Mouse (Mus musculus): ENCODE data around the gene Cdk5r1. TPM values are rescaled to one million over a fixed set of nuclear protein-coding genes. Genes with fewer than 3 reads are reported as not detected.
A peak's percentile ranks its signal among the peaks of the same experiment; 100 is the strongest.

Cdk5r1 gene
- polyA plus RNA-seq, 1 experiment from 2014 or later = 0.55 TPM

- no peaks in the 10 kb centered on the region for H3K27me3 ChIP-seq (ENCODE audit: control insufficient read depth, insufficient read depth, low read length)
- no peak overlapping the region for H3K9ac ChIP-seq (ENCODE audit: low read length)
- H3K27ac ChIP-seq (ENCODE audit: low read length) = peak overlapping the region; percentile 21; the same call in 1 of the 2 replicates
- no peaks in the 10 kb centered on the region for H3K9me3 ChIP-seq (replicated peaks; ENCODE audit: control insufficient read depth, low read length)
- 82% methylated on average over 6 of the region's 6 CpGs for WGBS
- H3K36me3 ChIP-seq (ENCODE audit: control insufficient read depth, insufficient read depth) = no peaks in the 10 kb centered on the region
- peaks cover 11% of the 10 kb centered on the region for H3K4me1 ChIP-seq (ENCODE audit: control insufficient read depth, insufficient read depth, low read length)
- no peak overlapping the region for H3K4me3 ChIP-seq (ENCODE audit: low read length)
- ATAC-seq (replicated peaks; ENCODE audit: extremely low read depth, insufficient read depth, low FRiP score) = no peak
- no peak overlapping the region for H3K4me2 ChIP-seq (ENCODE audit: low read depth, low read length)
Observed at GRCm38 (mm10) chr11:80507791-80508190, 31.0 kb downstream of the Cdk5r1 start.

DNA sequence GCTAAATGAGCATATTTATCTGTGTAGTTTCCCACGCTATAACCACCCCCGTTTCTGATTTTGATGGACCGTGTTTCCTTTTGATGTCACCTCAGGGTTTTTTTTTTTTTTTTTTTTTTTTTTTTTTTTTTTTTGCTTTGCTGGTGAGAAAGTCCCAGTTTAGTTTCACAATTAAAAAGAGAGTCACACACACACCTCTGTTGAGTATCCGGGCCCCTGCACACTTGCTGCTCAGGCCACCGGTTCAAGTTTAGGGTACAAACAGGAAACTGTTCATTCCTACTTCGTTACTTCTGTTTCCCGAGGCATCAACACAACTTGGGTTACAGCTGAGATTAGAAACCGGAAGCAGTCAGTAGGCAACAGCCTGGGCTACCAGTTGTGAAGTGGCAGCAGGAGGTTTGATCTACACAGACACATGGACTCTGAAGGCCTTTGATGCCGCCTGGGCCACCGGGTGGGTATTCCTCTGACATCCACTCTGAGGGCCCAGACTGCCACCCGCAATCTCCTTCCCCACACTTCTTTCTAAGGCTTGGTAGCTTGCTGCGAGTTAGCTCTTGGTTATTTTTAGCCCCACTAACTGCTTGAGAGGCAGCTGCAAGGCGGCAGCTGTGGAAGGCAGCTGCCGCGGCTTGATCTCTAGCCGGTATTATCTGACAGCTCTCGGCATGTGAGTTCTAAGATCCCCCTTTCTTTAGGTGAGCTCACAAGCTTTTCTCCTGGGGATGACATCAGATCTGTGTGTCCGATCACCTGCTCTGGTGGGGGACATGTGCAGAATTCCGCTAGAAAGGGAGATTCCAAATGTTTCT, 31.7 kb downstream of the Cdk5r1 start:
- Histone ChIP-seq H3K9me3 (replicated peaks; ENCODE audit: control insufficient read depth, low read length) (no peaks in the 10 kb centered on the region), H3K4me1 (ENCODE audit: control insufficient read depth, insufficient read depth, low read length) (peaks cover 11% of the 10 kb centered on the region), H3K27ac (ENCODE audit: low read length) (peak overlapping the region; percentile 68), H3K4me3 (ENCODE audit: low read length) (peak overlapping the region; percentile 33), H3K9ac (ENCODE audit: low read length) (peak overlapping the region; percentile 47; the same call in 1 of the 2 replicates), H3K36me3 (ENCODE audit: control insufficient read depth, insufficient read depth) (no peaks in the 10 kb centered on the region), H3K27me3 (ENCODE audit: control insufficient read depth, insufficient read depth, low read length) (no peaks in the 10 kb centered on the region), H3K4me2 (ENCODE audit: low read depth, low read length) (peak overlapping the region; percentile 57)
- ATAC-seq (replicated peaks; ENCODE audit: extremely low read depth, insufficient read depth, low FRiP score) = peak; percentile 30
- 21% methylated on average over 19 of the region's 19 CpGs for WGBS

GRCm38 (mm10) chr11:80509176-80509506, 32.3 kb downstream of the Cdk5r1 start:
- Histone ChIP-seq H3K4me1 (ENCODE audit: control insufficient read depth, insufficient read depth, low read length) (peaks cover 11% of the 10 kb centered on the region), H3K36me3 (ENCODE audit: control insufficient read depth, insufficient read depth) (no peaks in the 10 kb centered on the region), H3K9me3 (replicated peaks; ENCODE audit: control insufficient read depth, low read length) (no peaks in the 10 kb centered on the region), H3K4me3 (ENCODE audit: low read length) (peak overlapping the region; percentile 33), H3K9ac (ENCODE audit: low read length) (peak overlapping the region; percentile 47; the same call in 1 of the 2 replicates), H3K4me2 (ENCODE audit: low read depth, low read length) (peak overlapping the region; percentile 57), H3K27me3 (ENCODE audit: control insufficient read depth, insufficient read depth, low read length) (no peaks in the 10 kb centered on the region), H3K27ac (ENCODE audit: low read length) (peak overlapping the region; percentile 68; the same call in 1 of the 2 replicates)
- no peak for ATAC-seq (replicated peaks; ENCODE audit: extremely low read depth, insufficient read depth, low FRiP score)
- WGBS = 51% methylated on average over 5 of the region's 5 CpGs

- no peak overlapping the region for H3K4me3 ChIP-seq (ENCODE audit: low read length)
- H3K9ac ChIP-seq (ENCODE audit: low read length) = no peak overlapping the region
- no peaks in the 10 kb centered on the region for H3K36me3 ChIP-seq (ENCODE audit: control insufficient read depth, insufficient read depth)
- WGBS = 82% methylated on average over 10 of the region's 10 CpGs
- no peaks in the 10 kb centered on the region for H3K9me3 ChIP-seq (replicated peaks; ENCODE audit: control insufficient read depth, low read length)
- H3K4me2 ChIP-seq (ENCODE audit: low read depth, low read length) = no peak overlapping the region
- no peak overlapping the region for H3K27ac ChIP-seq (ENCODE audit: low read length)
- H3K27me3 ChIP-seq (ENCODE audit: control insufficient read depth, insufficient read depth, low read length) = no peaks in the 10 kb centered on the region
- peaks cover 11% of the 10 kb centered on the region for H3K4me1 ChIP-seq (ENCODE audit: control insufficient read depth, insufficient read depth, low read length)
- ATAC-seq (replicated peaks; ENCODE audit: extremely low read depth, insufficient read depth, low FRiP score) = no peak
Observed at GRCm38 (mm10) chr11:80510124-80510523, 33.3 kb downstream of the Cdk5r1 start.

DNA sequence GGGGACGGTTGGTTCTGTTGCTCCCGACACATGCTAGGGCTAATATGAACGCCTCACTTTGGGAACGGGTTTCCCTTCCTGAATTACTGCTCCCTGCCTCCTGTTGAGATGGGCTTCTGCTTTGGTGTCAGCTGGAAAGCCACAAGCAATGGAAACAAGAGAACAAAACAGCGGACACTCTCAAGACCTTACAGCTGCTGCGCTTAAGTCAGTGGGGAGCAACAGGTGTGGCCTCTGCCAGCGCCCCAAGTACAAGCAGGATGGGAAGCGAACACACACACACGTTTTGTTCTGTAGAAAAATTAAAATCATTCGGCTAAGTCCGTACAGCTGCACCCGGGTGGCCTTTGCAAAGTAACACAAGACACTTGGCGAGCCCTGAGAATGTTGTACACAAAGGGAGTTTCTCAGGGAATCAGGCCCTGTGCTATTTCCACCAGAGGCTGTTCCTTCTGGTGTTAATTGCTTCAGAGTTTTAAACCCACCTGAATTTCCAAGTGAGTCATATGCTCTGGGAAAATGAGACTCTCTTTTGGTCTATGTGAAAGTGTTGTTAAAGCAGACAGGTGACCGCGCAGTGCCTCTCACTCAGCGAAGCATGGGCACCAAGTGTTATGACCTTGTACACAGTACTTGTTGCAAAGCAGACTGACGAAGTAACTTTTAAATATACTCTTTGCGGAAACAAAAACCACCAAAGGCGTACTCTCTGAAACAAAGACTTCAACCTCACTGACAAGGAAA, 35.7 kb downstream of the Cdk5r1 start:
- H3K9me3 ChIP-seq (replicated peaks; ENCODE audit: control insufficient read depth, low read length) = no peaks in the 10 kb centered on the region
- H3K36me3 ChIP-seq (ENCODE audit: control insufficient read depth, insufficient read depth) = no peaks in the 10 kb centered on the region
- no peak overlapping the region for H3K27ac ChIP-seq (ENCODE audit: low read length)
- no peak overlapping the region for H3K4me3 ChIP-seq (ENCODE audit: low read length)
- no peak overlapping the region for H3K4me2 ChIP-seq (ENCODE audit: low read depth, low read length)
- 84% methylated on average over 19 of the region's 19 CpGs for WGBS
- H3K4me1 ChIP-seq (ENCODE audit: control insufficient read depth, insufficient read depth, low read length) = peaks cover 11% of the 10 kb centered on the region
- no peaks in the 10 kb centered on the region for H3K27me3 ChIP-seq (ENCODE audit: control insufficient read depth, insufficient read depth, low read length)
- H3K9ac ChIP-seq (ENCODE audit: low read length) = no peak overlapping the region
- ATAC-seq (replicated peaks; ENCODE audit: extremely low read depth, insufficient read depth, low FRiP score) = no peak

DNA sequence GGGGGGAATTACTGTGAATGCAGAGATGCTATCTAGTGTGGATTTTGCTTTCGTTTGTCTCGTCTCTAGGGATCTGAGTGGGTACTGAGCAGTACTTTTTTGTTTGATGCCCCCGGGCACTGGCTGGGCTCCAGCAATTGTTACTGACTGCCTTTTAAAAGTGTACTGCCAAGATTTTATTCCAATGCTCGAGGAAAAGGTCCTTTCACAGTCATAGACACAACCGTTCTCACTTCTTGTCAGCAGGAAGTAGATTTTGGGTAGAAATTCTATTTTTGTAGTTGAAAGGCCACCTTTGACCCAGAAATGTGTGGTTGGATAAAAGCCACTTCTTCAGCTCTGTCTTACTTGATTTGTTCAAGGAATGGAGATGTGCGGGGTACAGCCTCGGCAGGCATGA, 37.0 kb downstream of the Cdk5r1 start:
- Histone ChIP-seq H3K27ac (ENCODE audit: low read length) (no peak overlapping the region), H3K4me1 (ENCODE audit: control insufficient read depth, insufficient read depth, low read length) (peaks cover 7% of the 10 kb centered on the region), H3K9ac (ENCODE audit: low read length) (no peak overlapping the region), H3K27me3 (ENCODE audit: control insufficient read depth, insufficient read depth, low read length) (no peaks in the 10 kb centered on the region), H3K9me3 (replicated peaks; ENCODE audit: control insufficient read depth, low read length) (no peaks in the 10 kb centered on the region), H3K36me3 (ENCODE audit: control insufficient read depth, insufficient read depth) (no peaks in the 10 kb centered on the region), H3K4me3 (ENCODE audit: low read length) (no peak overlapping the region), H3K4me2 (ENCODE audit: low read depth, low read length) (no peak overlapping the region)
- WGBS = 55% methylated on average over 7 of the region's 7 CpGs
- no peak for ATAC-seq (replicated peaks; ENCODE audit: extremely low read depth, insufficient read depth, low FRiP score)

DNA sequence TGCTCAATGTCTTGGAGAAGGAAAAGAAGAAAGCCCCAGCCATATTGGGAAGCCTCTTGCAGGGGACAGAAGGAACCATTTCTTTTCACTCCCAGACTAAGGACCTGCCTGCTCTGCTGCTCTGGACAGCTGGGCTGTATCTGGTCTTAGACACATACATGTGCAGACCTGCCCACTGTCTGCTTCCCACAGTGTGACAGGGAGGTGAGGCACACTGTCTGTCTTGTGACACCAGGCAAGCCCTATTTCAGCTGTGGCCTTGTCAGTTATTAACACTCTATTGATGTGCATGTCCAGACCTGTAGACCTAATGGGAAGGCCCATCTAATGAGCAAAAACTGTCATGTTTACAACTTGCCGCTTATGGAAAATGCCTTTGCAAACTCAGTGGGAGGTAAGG, 38.5 kb downstream of the Cdk5r1 start:
- H3K9me3 ChIP-seq (replicated peaks; ENCODE audit: control insufficient read depth, low read length) = no peaks in the 10 kb centered on the region
- no peaks in the 10 kb centered on the region for H3K27me3 ChIP-seq (ENCODE audit: control insufficient read depth, insufficient read depth, low read length)
- no peak overlapping the region for H3K4me3 ChIP-seq (ENCODE audit: low read length)
- no peak overlapping the region for H3K4me2 ChIP-seq (ENCODE audit: low read depth, low read length)
- H3K27ac ChIP-seq (ENCODE audit: low read length) = no peak overlapping the region
- ATAC-seq (replicated peaks; ENCODE audit: extremely low read depth, insufficient read depth, low FRiP score) = no peak
- H3K9ac ChIP-seq (ENCODE audit: low read length) = no peak overlapping the region
- WGBS = 66% methylated on average over 1 of the region's 1 CpGs
- H3K36me3 ChIP-seq (ENCODE audit: control insufficient read depth, insufficient read depth) = no peaks in the 10 kb centered on the region
- peaks cover 7% of the 10 kb centered on the region for H3K4me1 ChIP-seq (ENCODE audit: control insufficient read depth, insufficient read depth, low read length)

- WGBS = 86% methylated on average over 8 of the region's 8 CpGs
- Histone ChIP-seq H3K9me3 (replicated peaks; ENCODE audit: control insufficient read depth, low read length) (no peaks in the 10 kb centered on the region), H3K9ac (ENCODE audit: low read length) (no peak overlapping the region), H3K27ac (ENCODE audit: low read length) (no peak overlapping the region), H3K4me1 (ENCODE audit: control insufficient read depth, insufficient read depth, low read length) (peaks cover 7% of the 10 kb centered on the region), H3K27me3 (ENCODE audit: control insufficient read depth, insufficient read depth, low read length) (no peaks in the 10 kb centered on the region), H3K4me2 (ENCODE audit: low read depth, low read length) (no peak overlapping the region), H3K4me3 (ENCODE audit: low read length) (no peak overlapping the region), H3K36me3 (ENCODE audit: control insufficient read depth, insufficient read depth) (no peaks in the 10 kb centered on the region)
- ATAC-seq (replicated peaks; ENCODE audit: extremely low read depth, insufficient read depth, low FRiP score) = no peak
Observed at GRCm38 (mm10) chr11:80515895-80516294, 39.1 kb downstream of the Cdk5r1 start.

Measured in heart, embryonic 16.5 days (tissue).